Mouse (Mus musculus) embryonic stem cell, embryonic (primary cell): ENCODE data around the gene Elmo3.

Source experiments
- CTCF ChIA-PET, 4 experiments: fragments of 300-600 bp in 2 of 4; fragments of 350-600 bp in 2 of 4; sonication (Branson Sonifier 250); formaldehyde crosslinking; loops; one replicate each; lab custom pipeline; 2022; ENCODE audit warnings: inconsistent platforms in 2 of 4; lab: Charles Lee
- POLR2A ChIA-PET, 4 experiments: fragments of 300-600 bp in 2 of 4; fragments of 350-600 bp in 2 of 4; sonication (Branson Sonifier 250); formaldehyde crosslinking; loops; one replicate each; lab custom pipeline; 2022; ENCODE audit warnings: antibody characterized with exemption in 4 of 4, inconsistent platforms in 1 of 4; lab: Charles Lee

Gene Elmo3

GRCm38 (mm10) chr8:105305211-105306145 is at the start of gene Elmo3:
Gene Elmo3, plus strand, starts transcription at chr8:105305601.
- ChIA-PET POLR2A (interaction anchor here (0.5 to 3.8 kb wide), 24 partner anchors 8 to 344 kb away, joined by 3 to 14 read pairs (median 4); partner anchors contain the start of genes E2f4 (in 2 of the 4), 4931428F04Rik (in 1 of the 4), Exoc3l (in 1 of the 4) and Fhod1 (in 1 of the 4)), CTCF (interaction anchor here in 3 of 4 experiments (0.6 to 1.5 kb wide), 6 partner anchors 15 to 1575 kb away, joined by 3 to 5 read pairs (median 3); no protein-coding TSS in a partner anchor)

- POLR2A ChIA-PET: interaction anchor here in 3 of 4 experiments (0.6 to 14.1 kb wide), 9 partner anchors 11 to 36 kb away, joined by 3 to 255 read pairs (median 8); partner anchors contain the start of genes D230025D16Rik (in 2 of the 3), 4931428F04Rik (in 1 of the 3) and Hsf4 (in 1 of the 3)
- CTCF ChIA-PET: interaction anchor here in 3 of 4 experiments (0.5 to 1.5 kb wide), 10 partner anchors 22 to 617 kb away, joined by 3 to 10 read pairs (median 3); no protein-coding TSS in a partner anchor
Observed at GRCm38 (mm10) chr8:105257318-105258114, 47.9 kb upstream of the Elmo3 start.

- POLR2A ChIA-PET: interaction anchor here in 3 of 4 experiments (0.5 to 14.1 kb wide), 28 partner anchors 9 to 657 kb away, joined by 3 to 255 read pairs (median 4); partner anchors contain the start of genes D230025D16Rik (in 2 of the 3), 4931428F04Rik (in 1 of the 3), E2f4 (in 1 of the 3) and Nol3 (in 1 of the 3)
Observed at GRCm38 (mm10) chr8:105258911-105259720, 46.3 kb upstream of the Elmo3 start.

GRCm38 (mm10) chr8:105259721-105260320 is 45.6 kb upstream of the Elmo3 start:
- ChIA-PET POLR2A (interaction anchor here in 3 of 4 experiments (0.5 to 14.1 kb wide), 28 partner anchors 8 to 658 kb away, joined by 3 to 255 read pairs (median 4); partner anchors contain the start of genes D230025D16Rik (in 2 of the 3), 4931428F04Rik (in 1 of the 3), E2f4 (in 1 of the 3) and Nol3 (in 1 of the 3)), CTCF (interaction anchor here (0.5 to 3.9 kb wide), 93 partner anchors 9 to 657 kb away, joined by 3 to 40 read pairs (median 4); partner anchors contain the start of genes 4931428F04Rik (in 4 of the 4), E2f4 (in 2 of the 4), Hsf4 (in 2 of the 4) and Cbfb (in 1 of the 4))

More at GRCm38 (mm10) chr8:105258911-105259720, 46.3 kb upstream of the Elmo3 start:
- CTCF ChIA-PET: interaction anchor here (0.5 to 3.9 kb wide), 80 partner anchors 9 to 657 kb away, joined by 3 to 40 read pairs (median 5); partner anchors contain the start of genes 4931428F04Rik (in 2 of the 4), D230025D16Rik (in 2 of the 4), E2f4 (in 2 of the 4) and Cbfb (in 1 of the 4)

GRCm38 (mm10) chr8:105260371-105261099 is 44.9 kb upstream of the Elmo3 start:
- ChIA-PET CTCF (interaction anchor here (0.6 to 3.9 kb wide), 92 partner anchors 8 to 658 kb away, joined by 3 to 40 read pairs (median 4); partner anchors contain the start of genes 4931428F04Rik (in 4 of the 4), E2f4 (in 2 of the 4), Hsf4 (in 2 of the 4) and Cbfb (in 1 of the 4)), POLR2A (interaction anchor here in 3 of 4 experiments (0.5 to 14.1 kb wide), 23 partner anchors 8 to 659 kb away, joined by 3 to 255 read pairs (median 4); partner anchors contain the start of genes 4931428F04Rik (in 1 of the 3), D230025D16Rik (in 1 of the 3), E2f4 (in 1 of the 3) and Nol3 (in 1 of the 3))

GRCm38 (mm10) chr8:105261326-105261980 is 43.9 kb upstream of the Elmo3 start:
- POLR2A ChIA-PET: interaction anchor here in 3 of 4 experiments (0.5 to 14.1 kb wide), 9 partner anchors 14 to 40 kb away, joined by 3 to 255 read pairs (median 3); partner anchors contain the start of genes 4931428F04Rik (in 1 of the 3) and D230025D16Rik (in 1 of the 3)
- CTCF ChIA-PET: interaction anchor here in 3 of 4 experiments (0.5 to 3.9 kb wide), 20 partner anchors 12 to 880 kb away, joined by 3 to 40 read pairs (median 4); partner anchors contain the start of genes 4931428F04Rik (in 1 of the 3) and D230025D16Rik (in 1 of the 3)

- CTCF ChIA-PET: interaction anchor here in 1 of 4 experiments (0.9 kb wide), 1 partner anchor 8 kb away, joined by 3 read pairs; no protein-coding TSS in a partner anchor
- POLR2A ChIA-PET: interaction anchor here in 2 of 4 experiments (0.6 to 1.7 kb wide), 7 partner anchors 9 to 92 kb away, joined by 3 to 7 read pairs (median 3); partner anchors contain the start of genes B3gnt9 (in 1 of the 2) and E2f4 (in 1 of the 2)
Observed at GRCm38 (mm10) chr8:105263244-105263912, 42.0 kb upstream of the Elmo3 start.

GRCm38 (mm10) chr8:105264024-105264982 is 41.1 kb upstream of the Elmo3 start, which contains the start of the genes Tradd and Fbxl8:
Gene Tradd, minus strand, starts transcription at chr8:105264609.
Gene Fbxl8, plus strand, starts transcription at chr8:105264648.
- ChIA-PET CTCF (interaction anchor here (0.6 to 2.9 kb wide), 13 partner anchors 9 to 207 kb away, joined by 3 to 14 read pairs (median 3); partner anchors contain the start of genes B3gnt9 (in 2 of the 4) and Tppp3 (in 1 of the 4)), POLR2A (interaction anchor here (0.5 to 2.2 kb wide), 12 partner anchors 9 to 207 kb away, joined by 3 to 6 read pairs (median 4); partner anchors contain the start of genes B3gnt9 (in 3 of the 4), D230025D16Rik (in 1 of the 4), Exoc3l (in 1 of the 4) and Fhod1 (in 1 of the 4))

- ChIA-PET POLR2A (interaction anchor here (0.5 to 2.2 kb wide), 14 partner anchors 9 to 334 kb away, joined by 3 to 6 read pairs (median 4); partner anchors contain the start of genes B3gnt9 (in 3 of the 4), D230025D16Rik (in 1 of the 4), Exoc3l (in 1 of the 4) and Nol3 (in 1 of the 4)), CTCF (interaction anchor here (0.5 to 2.9 kb wide), 15 partner anchors 10 to 348 kb away, joined by 3 to 14 read pairs (median 3); partner anchors contain the start of genes B3gnt9 (in 2 of the 4) and Tppp3 (in 1 of the 4))
Observed at GRCm38 (mm10) chr8:105265128-105265527, 40.3 kb upstream of the Elmo3 start.

GRCm38 (mm10) chr8:105266775-105267174 is 38.6 kb upstream of the Elmo3 start:
- CTCF ChIA-PET: interaction anchor here (0.6 to 2.9 kb wide), 7 partner anchors 12 to 664 kb away, joined by 3 to 14 read pairs (median 6); partner anchors contain the start of genes B3gnt9 (in 1 of the 4) and Exoc3l (in 1 of the 4)
- POLR2A ChIA-PET: interaction anchor here in 1 of 4 experiments (1.1 to 1.7 kb wide), 2 partner anchors 10 to 18 kb away, joined by 3 to 6 read pairs; partner anchors contain the start of gene Nol3

- POLR2A ChIA-PET: interaction anchor here (0.6 to 3.8 kb wide), 28 partner anchors 8 to 133 kb away, joined by 3 to 35 read pairs (median 8); partner anchors contain the start of genes 4931428F04Rik (in 2 of the 4), E2f4 (in 2 of the 4), B3gnt9 (in 1 of the 4) and D230025D16Rik (in 1 of the 4)
- CTCF ChIA-PET: interaction anchor here (0.5 to 2.6 kb wide), 20 partner anchors 9 to 666 kb away, joined by 3 to 18 read pairs (median 6); partner anchors contain the start of gene B3gnt9 (in 1 of the 4)
Observed at GRCm38 (mm10) chr8:105268342-105269074, 36.9 kb upstream of the Elmo3 start.
